Mouse (Mus musculus) limb, embryonic 14.5 days (tissue): Measurements from ENCODE around the gene Fmnl1. TPM values are rescaled to one million over a fixed set of nuclear protein-coding genes. Genes with fewer than 3 reads are reported as not detected.

ENCODE experiments used
- ATAC-seq: fragments of 200-750 bp; cut with Nextera tagmentation; 2 replicates; pipeline ENCODE4 v1.8.0; 2017; ENCODE audit warnings: low read depth, moderate number of reproducible peaks, moderate TSS enrichment; ENCODE audit not compliant: low FRiP score
- DNase-seq: peaks from one replicate; pipeline ENCODE4 v3.0.0-alpha.2; 2015; ENCODE audit warnings: low spot score
- H3K27ac ChIP-seq: fragments of 300-500 bp; sonication (generic); replicated peaks from 2 replicates; pipeline ENCODE4 v1.5.1; 2014; ENCODE audit warnings: low read depth, mild to moderate bottlenecking, low read length, moderate library complexity, mixed read lengths
- H3K27me3 ChIP-seq: fragments of 300-500 bp; sonication (generic); 2 replicates; pipeline ENCODE4 v1.6.1; 2014; ENCODE audit warnings: low read length, mixed read lengths; ENCODE audit not compliant: control insufficient read depth, insufficient read depth
- H3K36me3 ChIP-seq: fragments of 300-500 bp; sonication (generic); 2 replicates; pipeline ENCODE4 v1.6.1; 2014; ENCODE audit warnings: mild to moderate bottlenecking, low read length, moderate library complexity, mixed read lengths; ENCODE audit not compliant: control insufficient read depth, insufficient read depth
- H3K4me1 ChIP-seq: fragments of 300-500 bp; sonication (generic); 2 replicates; pipeline ENCODE4 v1.6.1; 2014; ENCODE audit warnings: antibody characterized with exemption, low read length, mixed read lengths; ENCODE audit not compliant: control insufficient read depth, insufficient read depth
- H3K4me2 ChIP-seq: fragments of 300-500 bp; sonication (generic); replicated peaks from 2 replicates; pipeline ENCODE4 v1.6.1; 2014; ENCODE audit warnings: low read depth, mild to moderate bottlenecking, low read length, moderate library complexity; ENCODE audit not compliant: severe bottlenecking
- H3K4me3 ChIP-seq: fragments of 300-500 bp; sonication (generic); replicated peaks from 2 replicates; pipeline ENCODE4 v1.5.1; 2014; ENCODE audit warnings: low read length
- H3K9ac ChIP-seq: fragments of 300-500 bp; sonication (generic); 2 replicates; pipeline ENCODE4 v1.6.1; 2014; ENCODE audit warnings: mild to moderate bottlenecking, low read depth, low read length, moderate library complexity; ENCODE audit not compliant: severe bottlenecking
- H3K9me3 ChIP-seq: fragments of 300-500 bp; sonication (generic); 2 replicates; pipeline ENCODE4 v1.6.1; 2016; ENCODE audit warnings: low read length; ENCODE audit not compliant: control insufficient read depth
- POLR2A ChIP-seq: fragments of 200-500 bp; IDR thresholded peaks from 2 replicates; pipeline ENCODE4 v1.8.0; 2012; ENCODE audit warnings: inconsistent platforms, mild to moderate bottlenecking, moderate library complexity, borderline replicate concordance; ENCODE audit not compliant: insufficient read depth, insufficient read length; ENCODE audit errors: extremely low read depth
- whole genome bisulfite sequencing: fragments of 180-500 bp; shearing (Covaris S2); extraction: QIAGEN DNeasy Blood & Tissue Kit; methylation state at CpG from one replicate; pipeline ENCODE4 v1.1.7; 2014; 5-methylcytosine and 5-hydroxymethylcytosine counted together
- polyA plus RNA-seq, 2 experiments: library from polyadenylated mRNA; depleted of rRNA in 1 of 2; stranded (reverse) in 1 of 2; unstranded in 1 of 2; fragments of >200 nt; fragmentation: Nextera tagmentation in 1 of 2; extraction: Ambion mirVana in 1 of 2; gene quantifications; 2 replicates each; pipeline versions ENCODE4 v1.2.1 to v1.2.3; 2012 to 2014

The Fmnl1 gene
- polyA plus RNA-seq, 2 experiments, result 2.6 to 3.8 TPM

- Histone ChIP-seq H3K4me2 (no peak overlapping the region), H3K4me3 (no peak overlapping the region), H3K27ac (no peak overlapping the region), H3K9ac (no peak overlapping the region), H3K36me3 (no peaks in the 10 kb centered on the region), H3K4me1 (peaks cover 3% of the 10 kb centered on the region; the same call in 1 of the 2 replicates), H3K9me3 (no peaks in the 10 kb centered on the region), H3K27me3 (0 out of 2 replicates have a peak, but pooled peaks cover 1% of the 10 kb centered on the region)
- DNase-seq (no peak), ATAC-seq (no peak)
- TF ChIP-seq POLR2A, result no peak
- 88% methylated on average over 8 of the region's 8 CpGs for WGBS
Observed at GRCm38 (mm10) chr11:103178748-103179147, 7.8 kb downstream of the Fmnl1 start.

- Histone ChIP-seq H3K4me1 (no peaks in the 10 kb centered on the region), H3K4me2 (no peak overlapping the region), H3K27ac (no peak overlapping the region), H3K27me3 (no peaks in the 10 kb centered on the region), H3K9ac (no peak overlapping the region), H3K4me3 (no peak overlapping the region), H3K36me3 (no peaks in the 10 kb centered on the region), H3K9me3 (no peaks in the 10 kb centered on the region)
- DNase-seq (no peak), ATAC-seq (no peak)
- TF ChIP-seq POLR2A, result no peak
- 45% methylated on average over 1 of the region's 1 CpGs for WGBS
Observed at GRCm38 (mm10) chr11:103180426-103180825, 9.5 kb downstream of the Fmnl1 start.

- no peak overlapping the region for H3K4me2 ChIP-seq
- H3K4me1 ChIP-seq, result no peaks in the 10 kb centered on the region
- no peaks in the 10 kb centered on the region for H3K9me3 ChIP-seq
- ATAC-seq (no peak), DNase-seq (no peak)
- H3K4me3 ChIP-seq, result no peak overlapping the region
- WGBS, result 79% methylated on average over 9 of the region's 9 CpGs
- H3K36me3 ChIP-seq, result no peaks in the 10 kb centered on the region
- H3K27ac ChIP-seq, result no peak overlapping the region
- H3K9ac ChIP-seq, result no peak overlapping the region
- TF ChIP-seq POLR2A, result no peak
- no peaks in the 10 kb centered on the region for H3K27me3 ChIP-seq
Observed at GRCm38 (mm10) chr11:103181349-103181748, 10.4 kb downstream of the Fmnl1 start.

GRCm38 (mm10) chr11:103181911-103182310 is 11.0 kb downstream of the Fmnl1 start:
- 84% methylated on average over 3 of the region's 3 CpGs for WGBS
- no peaks in the 10 kb centered on the region for H3K27me3 ChIP-seq
- no peak overlapping the region for H3K27ac ChIP-seq
- no peak overlapping the region for H3K4me3 ChIP-seq
- no peaks in the 10 kb centered on the region for H3K9me3 ChIP-seq
- no peak overlapping the region for H3K4me2 ChIP-seq
- ATAC-seq (no peak), DNase-seq (no peak)
- no peaks in the 10 kb centered on the region for H3K4me1 ChIP-seq
- H3K36me3 ChIP-seq, result no peaks in the 10 kb centered on the region
- no peak overlapping the region for H3K9ac ChIP-seq
- no peak for TF ChIP-seq POLR2A

- no peak overlapping the region for H3K4me2 ChIP-seq
- no peak for TF ChIP-seq POLR2A
- no peak overlapping the region for H3K4me3 ChIP-seq
- ATAC-seq, result no peak
- WGBS, result 35% methylated on average over 2 of the region's 2 CpGs
- no peaks in the 10 kb centered on the region for H3K27me3 ChIP-seq
- no peaks in the 10 kb centered on the region for H3K36me3 ChIP-seq
- no peak for DNase-seq
- H3K9ac ChIP-seq, result no peak overlapping the region
- H3K27ac ChIP-seq, result no peak overlapping the region
- H3K4me1 ChIP-seq, result no peaks in the 10 kb centered on the region
- H3K9me3 ChIP-seq, result no peaks in the 10 kb centered on the region
Observed at GRCm38 (mm10) chr11:103184891-103185290, 14.0 kb downstream of the Fmnl1 start.

- peak overlapping the region; percentile 38; the same call in 1 of the 2 replicates for H3K9ac ChIP-seq
- H3K4me2 ChIP-seq, result peak overlapping the region; percentile 50
- DNase-seq, result no peak
- no peaks in the 10 kb centered on the region for H3K4me1 ChIP-seq
- no peak for TF ChIP-seq POLR2A
- H3K27me3 ChIP-seq, result peaks cover 63% of the 10 kb centered on the region
- H3K4me3 ChIP-seq, result peak overlapping the region; percentile 28
- no peak overlapping the region for H3K27ac ChIP-seq
- ATAC-seq, result no peak
- no peaks in the 10 kb centered on the region for H3K9me3 ChIP-seq
- 21% methylated on average over 28 of the region's 28 CpGs for WGBS
- H3K36me3 ChIP-seq, result no peaks in the 10 kb centered on the region
Observed at GRCm38 (mm10) chr11:103192230-103192955, 21.5 kb downstream of the Fmnl1 start.
